Mouse (Mus musculus) heart, embryonic 11.5 days (tissue): ENCODE measurements around the gene Ddx42. TPM values are rescaled to one million over a fixed set of nuclear protein-coding genes. Genes with fewer than 3 reads are reported as not detected.

Experiments used
- ATAC-seq: fragments of 200-750 bp; cut with Nextera tagmentation; replicated peaks from 2 replicates; pipeline ENCODE4 v1.8.0; 2017; ENCODE audit warnings: moderate library complexity; ENCODE audit not compliant: insufficient number of reproducible peaks, low FRiP score, low TSS enrichment
- H3K27ac ChIP-seq: fragments of 300-500 bp; sonication (generic); 2 replicates; pipeline ENCODE4 v1.5.1; 2014; ENCODE audit warnings: mild to moderate bottlenecking, low read depth, low read length
- H3K27me3 ChIP-seq: fragments of 300-500 bp; sonication (generic); 2 replicates; pipeline ENCODE4 v1.6.1; 2014; ENCODE audit warnings: mild to moderate bottlenecking, low read length, mixed read lengths; ENCODE audit not compliant: control insufficient read depth, insufficient read depth
- H3K36me3 ChIP-seq: fragments of 300-500 bp; sonication (generic); 2 replicates; pipeline ENCODE4 v1.6.1; 2014; ENCODE audit warnings: mild to moderate bottlenecking, low read length, moderate library complexity, mixed read lengths; ENCODE audit not compliant: control insufficient read depth, insufficient read depth
- H3K4me1 ChIP-seq: fragments of 300-500 bp; sonication (generic); 2 replicates; pipeline ENCODE4 v1.6.1; 2014; ENCODE audit warnings: low read length; ENCODE audit not compliant: control insufficient read depth, insufficient read depth
- H3K4me2 ChIP-seq: fragments of 300-500 bp; sonication (generic); 2 replicates; pipeline ENCODE4 v1.6.1; 2014; ENCODE audit warnings: mild to moderate bottlenecking, moderate library complexity
- H3K4me3 ChIP-seq: fragments of 300-500 bp; sonication (generic); 2 replicates; pipeline ENCODE4 v1.5.1; 2014; ENCODE audit warnings: low read depth, low read length
- H3K9ac ChIP-seq: fragments of 300-500 bp; sonication (generic); 2 replicates; pipeline ENCODE4 v1.6.1; 2014; ENCODE audit warnings: mild to moderate bottlenecking, low read depth, low read length, moderate library complexity
- H3K9me3 ChIP-seq: fragments of 300-500 bp; sonication (generic); replicated peaks from 2 replicates; pipeline ENCODE4 v1.6.1; 2016; ENCODE audit warnings: low read length; ENCODE audit not compliant: control insufficient read depth
- WGBS: fragments of 180-500 bp; shearing (Covaris S2); extraction: QIAGEN DNeasy Blood & Tissue Kit; methylation state at CpG from one replicate; pipeline ENCODE4 v1.1.7; 2014; ENCODE audit not compliant: insufficient replicate concordance; 5-methylcytosine and 5-hydroxymethylcytosine counted together
- polyA plus RNA-seq: library from polyadenylated mRNA; unstranded; fragments of >200 nt; fragmentation: Nextera tagmentation; extraction: Ambion mirVana; gene quantifications from 2 replicates; pipeline ENCODE4 v1.2.1, GENCODE M21; 2014

Ddx42 gene
- 45.3 and 58.3 TPM in 2 replicates for polyA plus RNA-seq

GRCm38 (mm10) chr11:106216730-106217490 lies at the start of gene Ddx42:
Ddx42 (plus strand) TSS chr11:106216926.
- H3K4me2 ChIP-seq = peak within 1 kb of the TSS; percentile 74
- peak; percentile 94 for ATAC-seq
- peak within 1 kb of the TSS; percentile 96 for H3K27ac ChIP-seq
- peaks cover 4% of the 10 kb centered on the region; the same call in 1 of the 2 replicates for H3K36me3 ChIP-seq
- H3K9ac ChIP-seq = peak within 1 kb of the TSS; percentile 98
- no peaks in the 10 kb centered on the region for H3K27me3 ChIP-seq
- H3K4me3 ChIP-seq = peak within 1 kb of the TSS; percentile 99
- WGBS = under 1% methylated on average over 69 of the region's 70 CpGs
- H3K4me1 ChIP-seq = peaks cover 17% of the 10 kb centered on the region
- no peaks in the 10 kb centered on the region for H3K9me3 ChIP-seq

- no peak overlapping the region for H3K4me2 ChIP-seq
- peaks cover 15% of the 10 kb centered on the region for H3K36me3 ChIP-seq
- no peak overlapping the region for H3K27ac ChIP-seq
- no peak for ATAC-seq
- H3K9ac ChIP-seq = no peak overlapping the region
- H3K4me1 ChIP-seq = peaks cover 4% of the 10 kb centered on the region; the same call in 1 of the 2 replicates
- H3K27me3 ChIP-seq = no peaks in the 10 kb centered on the region
- no peaks in the 10 kb centered on the region for H3K9me3 ChIP-seq
- WGBS = 77% methylated on average over 5 of the region's 5 CpGs
- H3K4me3 ChIP-seq = no peak overlapping the region
Measured at GRCm38 (mm10) chr11:106167435-106167834, 49.3 kb upstream of the Ddx42 start.

GRCm38 (mm10) chr11:106170807-106171206 lies 45.9 kb upstream of the Ddx42 start:
- Histone ChIP-seq H3K27me3 (no peaks in the 10 kb centered on the region), H3K4me2 (no peak overlapping the region), H3K9ac (no peak overlapping the region), H3K36me3 (peaks cover 5% of the 10 kb centered on the region), H3K27ac (no peak overlapping the region), H3K9me3 (no peaks in the 10 kb centered on the region), H3K4me3 (no peak overlapping the region), H3K4me1 (no peaks in the 10 kb centered on the region)
- no peak for ATAC-seq
- 76% methylated on average over 7 of the region's 7 CpGs for WGBS

GRCm38 (mm10) chr11:106173228-106173627 lies 43.5 kb upstream of the Ddx42 start:
- WGBS = 92% methylated on average over 2 of the region's 2 CpGs
- H3K27me3 ChIP-seq = no peaks in the 10 kb centered on the region
- no peak overlapping the region for H3K9ac ChIP-seq
- no peak overlapping the region for H3K27ac ChIP-seq
- no peak for ATAC-seq
- no peak overlapping the region for H3K4me3 ChIP-seq
- H3K4me1 ChIP-seq = no peaks in the 10 kb centered on the region
- no peaks in the 10 kb centered on the region for H3K9me3 ChIP-seq
- H3K4me2 ChIP-seq = no peak overlapping the region
- H3K36me3 ChIP-seq = no peaks in the 10 kb centered on the region; the same call in 1 of the 2 replicates

GRCm38 (mm10) chr11:106174372-106174771 lies 42.4 kb upstream of the Ddx42 start:
- no peak overlapping the region for H3K4me2 ChIP-seq
- no peak overlapping the region for H3K27ac ChIP-seq
- no peaks in the 10 kb centered on the region for H3K27me3 ChIP-seq
- H3K9me3 ChIP-seq = no peaks in the 10 kb centered on the region
- H3K4me1 ChIP-seq = 0 out of 2 replicates have a peak, but pooled peaks cover 5% of the 10 kb centered on the region
- H3K36me3 ChIP-seq = no peaks in the 10 kb centered on the region
- no peak for ATAC-seq
- H3K9ac ChIP-seq = no peak overlapping the region
- H3K4me3 ChIP-seq = no peak overlapping the region
- WGBS = 80% methylated on average over 5 of the region's 5 CpGs

- Histone ChIP-seq H3K4me1 (0 out of 2 replicates have a peak, but pooled peaks cover 5% of the 10 kb centered on the region), H3K4me3 (no peak overlapping the region), H3K27ac (no peak overlapping the region), H3K27me3 (no peaks in the 10 kb centered on the region), H3K9me3 (no peaks in the 10 kb centered on the region), H3K4me2 (no peak overlapping the region), H3K36me3 (no peaks in the 10 kb centered on the region), H3K9ac (no peak overlapping the region)
- WGBS = 62% methylated on average over 3 of the region's 3 CpGs
- ATAC-seq = no peak
Measured at GRCm38 (mm10) chr11:106175081-106175480, 41.6 kb upstream of the Ddx42 start.

- no peaks in the 10 kb centered on the region for H3K27me3 ChIP-seq
- 57% methylated on average over 5 of the region's 5 CpGs for WGBS
- H3K9ac ChIP-seq = no peak overlapping the region
- no peak overlapping the region for H3K4me3 ChIP-seq
- no peak overlapping the region for H3K27ac ChIP-seq
- H3K36me3 ChIP-seq = no peaks in the 10 kb centered on the region
- no peaks in the 10 kb centered on the region for H3K9me3 ChIP-seq
- 0 out of 2 replicates have a peak, but pooled peaks cover 5% of the 10 kb centered on the region for H3K4me1 ChIP-seq
- H3K4me2 ChIP-seq = no peak overlapping the region
- no peak for ATAC-seq
Measured at GRCm38 (mm10) chr11:106176372-106176771, 40.4 kb upstream of the Ddx42 start.

- 55% methylated on average over 5 of the region's 5 CpGs for WGBS
- Histone ChIP-seq H3K4me1 (0 out of 2 replicates have a peak, but pooled peaks cover 5% of the 10 kb centered on the region), H3K9ac (no peak overlapping the region), H3K9me3 (no peaks in the 10 kb centered on the region), H3K27ac (no peak overlapping the region), H3K36me3 (no peaks in the 10 kb centered on the region), H3K27me3 (no peaks in the 10 kb centered on the region), H3K4me2 (no peak overlapping the region), H3K4me3 (no peak overlapping the region)
- ATAC-seq = no peak
Measured at GRCm38 (mm10) chr11:106178036-106178782, 38.5 kb upstream of the Ddx42 start.
